11 mouse cellular contexts compared by ENCODE assay signal in the genomic region with DNA sequence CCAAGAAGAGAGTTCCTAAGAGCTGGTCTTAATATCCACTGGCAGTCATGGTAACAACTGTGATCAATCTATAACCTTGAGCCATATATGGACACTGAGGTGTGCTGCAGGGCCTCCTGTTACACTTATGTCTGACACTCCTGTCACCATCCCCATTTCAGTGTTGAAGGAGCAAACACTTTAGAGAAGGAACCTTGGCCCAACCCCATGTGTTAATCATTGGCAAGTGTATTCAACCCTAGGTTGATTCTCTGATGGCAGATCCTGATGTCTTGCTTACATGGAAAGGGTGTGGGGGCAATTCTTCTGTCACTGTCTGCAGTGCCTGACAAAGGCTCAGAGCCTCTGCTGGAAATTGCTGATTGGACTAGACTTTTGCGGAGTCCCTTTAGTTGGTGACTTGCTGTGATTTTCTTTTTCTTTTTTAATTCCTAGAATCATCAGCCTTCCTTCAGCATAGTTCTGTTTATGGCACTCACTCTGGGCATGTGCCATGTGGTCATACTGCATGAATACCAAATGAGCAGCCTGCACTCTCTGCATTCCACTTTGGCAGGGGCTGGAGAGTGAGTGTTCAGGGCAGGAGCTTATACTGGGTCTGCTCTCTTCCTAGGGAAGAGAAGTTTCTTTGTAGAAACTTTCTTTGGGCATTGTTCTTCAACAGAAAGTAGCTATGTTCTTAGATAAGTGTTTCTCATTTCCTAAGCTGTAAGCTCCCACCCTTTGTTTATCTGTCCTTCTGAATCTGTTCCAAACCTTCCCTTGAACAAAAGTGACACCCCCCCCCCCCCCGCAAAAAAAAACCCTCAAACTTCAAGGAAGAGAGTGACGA.
DNase-seq lines count a peak whose midpoint lies in the region; ATAC-seq and TF ChIP-seq lines count a peak whose summit lies in the region.
"Had no signal": no experiment of that assay in that cellular context is flagged by ENCODE, and none has a peak within 500 bp of the region (broad histone marks: within the 10 kb centered on the region; RNA-seq: fewer than 3 reads in every experiment).

No protein-coding gene starts in this region.

- H3K27me3 ChIP-seq in lung, embryonic 14.5 days (ENCODE audit: insufficient read depth, low read length): no peaks in the 10 kb centered on the region
- H3K27me3 ChIP-seq in intestine, postnatal 0 days (replicated peaks; ENCODE audit: control insufficient read depth, insufficient read depth, low read length): no peaks in the 10 kb centered on the region
- H3K27me3 ChIP-seq in midbrain, embryonic 12.5 days: peaks cover 40% of the 10 kb centered on the region
- H3K27me3 ChIP-seq: embryonic facial prominence, embryonic 12.5 days had no signal

- no peaks in the 10 kb centered on the region for H3K36me3 ChIP-seq in lung, embryonic 14.5 days (ENCODE audit: insufficient read depth)
- H3K36me3 ChIP-seq in intestine, postnatal 0 days (ENCODE audit: control insufficient read depth, insufficient read depth): no peaks in the 10 kb centered on the region
- no peaks in the 10 kb centered on the region for H3K36me3 ChIP-seq in midbrain, embryonic 12.5 days
- H3K36me3 ChIP-seq: embryonic facial prominence, embryonic 12.5 days had no signal

- DNase-seq in embryo, embryonic 11 days: peak; percentile 9
- no peak for DNase-seq in embryo, embryonic 10.5 days (ENCODE audit: low spot score)
- peak; percentile 28 for DNase-seq in lung, embryonic 14.5 days
- no peak for DNase-seq in lung, adult 2 months
- no peak for DNase-seq in adrenal gland, postnatal 10 days
- no peak for DNase-seq in thymus, postnatal 0 days (ENCODE audit: low spot score)
- DNase-seq: gastrocnemius, postnatal 36 days had no signal

- no peaks in the 10 kb centered on the region for H3K9me3 ChIP-seq in lung, embryonic 14.5 days (ENCODE audit: low read depth, low read length)
- H3K9me3 ChIP-seq in intestine, postnatal 0 days (ENCODE audit: control insufficient read depth): no peaks in the 10 kb centered on the region
- no peaks in the 10 kb centered on the region for H3K9me3 ChIP-seq in midbrain, embryonic 12.5 days
- H3K9me3 ChIP-seq: embryonic facial prominence, embryonic 12.5 days had no signal

- H3K4me3 ChIP-seq in lung, embryonic 14.5 days (ENCODE audit: low read depth, low read length): no peak overlapping the region
- H3K4me3 ChIP-seq in lung, adult 2 months (replicated peaks; ENCODE audit: extremely low read depth, low read depth, low read length): no peak overlapping the region
- no peak overlapping the region for H3K4me3 ChIP-seq in intestine, postnatal 0 days (ENCODE audit: low read depth, low read length)
- no peak overlapping the region for H3K4me3 ChIP-seq in midbrain, embryonic 12.5 days
- H3K4me3 ChIP-seq: embryonic facial prominence, embryonic 12.5 days had no signal

- H3K4me1 ChIP-seq in lung, embryonic 14.5 days (ENCODE audit: insufficient read depth): peaks cover 11% of the 10 kb centered on the region
- peaks cover 16% of the 10 kb centered on the region for H3K4me1 ChIP-seq in lung, adult 2 months (ENCODE audit: control insufficient read depth, insufficient read depth, low read length)
- peaks cover 12% of the 10 kb centered on the region for H3K4me1 ChIP-seq in intestine, postnatal 0 days (replicated peaks; ENCODE audit: control insufficient read depth, insufficient read depth, low read length)
- H3K4me1 ChIP-seq in midbrain, embryonic 12.5 days: peaks cover 35% of the 10 kb centered on the region

- no peak for TF ChIP-seq POLR2A in lung, adult 2 months (IDR thresholded peaks at IDR 0.05; ENCODE audit: borderline replicate concordance, extremely low read depth, low read depth, low read length)

- TF ChIP-seq CTCF in lung, embryonic 14.5 days (IDR thresholded peaks at IDR 0.05; ENCODE audit: low read depth): no peak
- TF ChIP-seq CTCF in lung, adult 2 months (IDR thresholded peaks at IDR 0.05; ENCODE audit: insufficient read depth, low read length): no peak
- TF ChIP-seq CTCF in intestine, postnatal 0 days (IDR thresholded peaks at IDR 0.05; ENCODE audit: low read depth): no peak

- H3K4me2 ChIP-seq in lung, embryonic 14.5 days: no peak overlapping the region
- no peak overlapping the region for H3K4me2 ChIP-seq in intestine, postnatal 0 days (replicated peaks; ENCODE audit: low read depth)
- no peak overlapping the region for H3K4me2 ChIP-seq in midbrain, embryonic 12.5 days (replicated peaks)
- H3K4me2 ChIP-seq: embryonic facial prominence, embryonic 12.5 days had no signal

- H3K9ac ChIP-seq in lung, embryonic 14.5 days: no peak overlapping the region
- H3K9ac ChIP-seq in intestine, postnatal 0 days (ENCODE audit: low read depth, low read length): no peak overlapping the region
- no peak overlapping the region for H3K9ac ChIP-seq in midbrain, embryonic 12.5 days (replicated peaks)
- H3K9ac ChIP-seq: embryonic facial prominence, embryonic 12.5 days had no signal

- ATAC-seq in lung, embryonic 14.5 days (ENCODE audit: insufficient read depth): peak; percentile 52; the same call in 1 of the 2 replicates
- peak; percentile 59; the same call in 1 of the 2 replicates for ATAC-seq in intestine, postnatal 0 days
- peak; percentile 73; the same call in 1 of the 2 replicates for ATAC-seq in midbrain, embryonic 12.5 days (ENCODE audit: low FRiP score, low read depth)

- WGBS in lung, embryonic 14.5 days: 44% methylated on average over 3 of the region's 3 CpGs
- 23% methylated on average over 3 of the region's 3 CpGs for WGBS in lung, adult 2 months
- 37% methylated on average over 3 of the region's 3 CpGs for WGBS in intestine, postnatal 0 days
- 28% methylated on average over 3 of the region's 3 CpGs for WGBS in midbrain, embryonic 12.5 days

- H3K27ac ChIP-seq in lung, embryonic 14.5 days (ENCODE audit: low read depth): peak overlapping the region; percentile 26; the same call in 1 of the 2 replicates
- no peak overlapping the region for H3K27ac ChIP-seq in intestine, postnatal 0 days (ENCODE audit: low read depth, low read length)
- H3K27ac ChIP-seq in midbrain, embryonic 12.5 days (replicated peaks): no peak overlapping the region
- H3K27ac ChIP-seq: embryonic facial prominence, embryonic 12.5 days; macrophage had no signal

Comparison
In these comparisons a context has a peak if more than half of its experiments do, and no peak if none do; other contexts are left out.
1. DNase-seq: peak in embryo, embryonic 11 days (single experiment) and lung, embryonic 14.5 days (single experiment); none in embryo, embryonic 10.5 days (single experiment), lung, adult 2 months (single experiment), adrenal gland, postnatal 10 days (single experiment) and thymus, postnatal 0 days (single experiment).
2. Peak in every context shown above with its lines, with median percentiles within 50 percentile points of each other: ATAC-seq.